Mouse (Mus musculus): ENCODE data around the gene Slc39a3. TPM values are rescaled to one million over a fixed set of nuclear protein-coding genes. Genes with fewer than 3 reads are reported as not detected.

Gene Slc39a3
- polyA plus RNA-seq, 1 experiment, result 75.2 TPM

GRCm38 (mm10) chr10:80999362-81000196 lies 37.6 kb downstream of the Slc39a3 start:
- TF ChIP-seq POLR2A (IDR thresholded peaks at IDR 0.05; ENCODE audit: borderline replicate concordance, insufficient read depth, low read length) (no peak), CTCF (IDR thresholded peaks at IDR 0.05; ENCODE audit: borderline replicate concordance, insufficient read depth, low read depth, low read length) (peak; percentile 94)
- H3K4me3 ChIP-seq (replicated peaks; ENCODE audit: insufficient read depth, low read depth, low read length), result no peak overlapping the region
- peaks cover 3% of the 10 kb centered on the region; the same call in 1 of the 2 replicates for H3K4me1 ChIP-seq (ENCODE audit: control insufficient read depth, insufficient read depth, low read length)
- H3K27ac ChIP-seq (ENCODE audit: insufficient read depth, low read length), result no peak overlapping the region
- 18% methylated on average over 37 of the region's 37 CpGs for WGBS
- peak; percentile 85 to 91 for DNase-seq
- H3K27me3 ChIP-seq (ENCODE audit: control insufficient read depth, insufficient read depth, low read length), result no peaks in the 10 kb centered on the region

DNA sequence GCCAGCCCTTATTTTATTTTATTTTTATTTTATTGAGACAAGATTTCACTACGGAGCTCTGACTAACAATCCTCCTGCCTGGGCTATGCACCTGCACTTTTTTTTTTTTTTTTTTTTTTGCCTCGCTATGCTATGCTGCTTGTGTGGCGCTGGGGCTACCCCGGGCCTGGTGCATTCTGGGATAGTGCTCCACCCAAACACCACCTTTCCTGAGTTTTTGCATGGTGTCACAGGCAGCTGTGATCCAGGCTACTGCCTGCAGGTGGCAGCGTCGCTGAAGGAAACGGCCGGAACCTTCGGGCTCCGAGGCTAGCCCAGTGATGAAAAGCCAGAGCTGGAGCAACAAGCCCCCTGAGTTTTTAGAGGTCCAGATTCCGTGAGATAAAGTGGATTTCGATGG lies 38.4 kb downstream of the Slc39a3 start:
- WGBS, result 11% methylated on average over 12 of the region's 12 CpGs
- peak; percentile 73 to 74 for DNase-seq
- TF ChIP-seq POLR2A (IDR thresholded peaks at IDR 0.05; ENCODE audit: borderline replicate concordance, insufficient read depth, low read length) (no peak), CTCF (IDR thresholded peaks at IDR 0.05; ENCODE audit: borderline replicate concordance, insufficient read depth, low read depth, low read length) (peak; percentile 73)
- H3K4me1 ChIP-seq (ENCODE audit: control insufficient read depth, insufficient read depth, low read length), result peaks cover 3% of the 10 kb centered on the region; the same call in 1 of the 2 replicates
- H3K27ac ChIP-seq (ENCODE audit: insufficient read depth, low read length), result no peak overlapping the region
- no peaks in the 10 kb centered on the region for H3K27me3 ChIP-seq (ENCODE audit: control insufficient read depth, insufficient read depth, low read length)
- no peak overlapping the region for H3K4me3 ChIP-seq (replicated peaks; ENCODE audit: insufficient read depth, low read depth, low read length)

- no peak overlapping the region for H3K4me3 ChIP-seq (replicated peaks; ENCODE audit: insufficient read depth, low read depth, low read length)
- TF ChIP-seq CTCF (IDR thresholded peaks at IDR 0.05; ENCODE audit: borderline replicate concordance, insufficient read depth, low read depth, low read length) (no peak), POLR2A (IDR thresholded peaks at IDR 0.05; ENCODE audit: borderline replicate concordance, insufficient read depth, low read length) (no peak)
These were observed 39.2 kb downstream of the Slc39a3 start for GRCm38 (mm10) chr10:80998021-80998420.

GRCm38 (mm10) chr10:80997332-80997731 lies 39.9 kb downstream of the Slc39a3 start:
- H3K27ac ChIP-seq (ENCODE audit: insufficient read depth, low read length), result no peak overlapping the region
- 90% methylated on average over 8 of the region's 8 CpGs for WGBS
- no peaks in the 10 kb centered on the region for H3K27me3 ChIP-seq (ENCODE audit: control insufficient read depth, insufficient read depth, low read length)
- H3K4me1 ChIP-seq (ENCODE audit: control insufficient read depth, insufficient read depth, low read length), result peaks cover 3% of the 10 kb centered on the region; the same call in 1 of the 2 replicates
- TF ChIP-seq CTCF (IDR thresholded peaks at IDR 0.05; ENCODE audit: borderline replicate concordance, insufficient read depth, low read depth, low read length) (no peak), POLR2A (IDR thresholded peaks at IDR 0.05; ENCODE audit: borderline replicate concordance, insufficient read depth, low read length) (no peak)
- H3K4me3 ChIP-seq (replicated peaks; ENCODE audit: insufficient read depth, low read depth, low read length), result no peak overlapping the region
- DNase-seq, result no peak

More at GRCm38 (mm10) chr10:80998021-80998420, 39.2 kb downstream of the Slc39a3 start:
- peaks cover 3% of the 10 kb centered on the region; the same call in 1 of the 2 replicates for H3K4me1 ChIP-seq (ENCODE audit: control insufficient read depth, insufficient read depth, low read length)
- 18% methylated on average over 14 of the region's 14 CpGs for WGBS
- DNase-seq, result no peak
- no peak overlapping the region for H3K27ac ChIP-seq (ENCODE audit: insufficient read depth, low read length)
- no peaks in the 10 kb centered on the region for H3K27me3 ChIP-seq (ENCODE audit: control insufficient read depth, insufficient read depth, low read length)

DNA sequence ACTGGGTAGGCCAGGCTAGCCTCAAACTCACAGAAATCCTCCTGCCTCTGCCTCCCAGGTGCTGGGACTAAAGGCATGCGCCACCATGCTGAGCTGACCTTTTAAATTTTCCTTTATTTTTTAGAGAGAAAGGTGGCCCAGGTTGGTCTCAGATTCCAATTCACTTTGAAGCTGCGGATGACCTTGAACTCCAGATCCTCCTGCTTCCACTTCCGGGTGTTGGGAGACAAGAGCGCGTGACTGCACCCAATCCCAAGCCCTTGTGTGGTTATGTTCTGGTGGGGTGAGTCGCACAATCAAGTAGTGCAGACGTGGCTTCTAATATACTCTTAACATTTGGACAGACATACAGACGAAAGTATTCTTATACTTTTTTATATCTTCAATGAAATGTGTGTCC lies 40.7 kb downstream of the Slc39a3 start:
- Histone ChIP-seq H3K4me3 (replicated peaks; ENCODE audit: insufficient read depth, low read depth, low read length) (no peak overlapping the region), H3K27ac (ENCODE audit: insufficient read depth, low read length) (no peak overlapping the region), H3K4me1 (ENCODE audit: control insufficient read depth, insufficient read depth, low read length) (peaks cover 3% of the 10 kb centered on the region; the same call in 1 of the 2 replicates), H3K27me3 (ENCODE audit: control insufficient read depth, insufficient read depth, low read length) (no peaks in the 10 kb centered on the region)
- WGBS, result 96% methylated on average over 8 of the region's 8 CpGs
- TF ChIP-seq POLR2A (IDR thresholded peaks at IDR 0.05; ENCODE audit: borderline replicate concordance, insufficient read depth, low read length), result no peak
- no peak for TF ChIP-seq CTCF (IDR thresholded peaks at IDR 0.05; ENCODE audit: borderline replicate concordance, insufficient read depth, low read depth, low read length)
- DNase-seq, result no peak

- H3K4me3 ChIP-seq (replicated peaks; ENCODE audit: insufficient read depth, low read depth, low read length), result peak overlapping the region; percentile 39
These were observed 42.1 kb downstream of the Slc39a3 start for GRCm38 (mm10) chr10:80995091-80995632.

GRCm38 (mm10) chr10:80994621-80995020 lies 42.6 kb downstream of the Slc39a3 start:
- no peak for DNase-seq
- Histone ChIP-seq H3K27me3 (ENCODE audit: control insufficient read depth, insufficient read depth, low read length) (no peaks in the 10 kb centered on the region), H3K4me3 (replicated peaks; ENCODE audit: insufficient read depth, low read depth, low read length) (no peak overlapping the region), H3K4me1 (ENCODE audit: control insufficient read depth, insufficient read depth, low read length) (peaks cover 1% of the 10 kb centered on the region; the same call in 1 of the 2 replicates), H3K27ac (ENCODE audit: insufficient read depth, low read length) (no peak overlapping the region)
- 51% methylated on average over 4 of the region's 4 CpGs for WGBS
- TF ChIP-seq CTCF (IDR thresholded peaks at IDR 0.05; ENCODE audit: borderline replicate concordance, insufficient read depth, low read depth, low read length) (no peak), POLR2A (IDR thresholded peaks at IDR 0.05; ENCODE audit: borderline replicate concordance, insufficient read depth, low read length) (no peak)

More at GRCm38 (mm10) chr10:80995091-80995632, 42.1 kb downstream of the Slc39a3 start:
- Histone ChIP-seq H3K27me3 (ENCODE audit: control insufficient read depth, insufficient read depth, low read length) (no peaks in the 10 kb centered on the region), H3K4me1 (ENCODE audit: control insufficient read depth, insufficient read depth, low read length) (peaks cover 3% of the 10 kb centered on the region; the same call in 1 of the 2 replicates), H3K27ac (ENCODE audit: insufficient read depth, low read length) (no peak overlapping the region)
- no peak for TF ChIP-seq POLR2A (IDR thresholded peaks at IDR 0.05; ENCODE audit: borderline replicate concordance, insufficient read depth, low read length)
- peak; percentile 99 for TF ChIP-seq CTCF (IDR thresholded peaks at IDR 0.05; ENCODE audit: borderline replicate concordance, insufficient read depth, low read depth, low read length)
- DNase-seq, result peak; percentile 84 to 93
- WGBS, result 9% methylated on average over 21 of the region's 21 CpGs
